Mouse (Mus musculus): ENCODE measurements around the gene Cuta.

The Cuta gene

DNA sequence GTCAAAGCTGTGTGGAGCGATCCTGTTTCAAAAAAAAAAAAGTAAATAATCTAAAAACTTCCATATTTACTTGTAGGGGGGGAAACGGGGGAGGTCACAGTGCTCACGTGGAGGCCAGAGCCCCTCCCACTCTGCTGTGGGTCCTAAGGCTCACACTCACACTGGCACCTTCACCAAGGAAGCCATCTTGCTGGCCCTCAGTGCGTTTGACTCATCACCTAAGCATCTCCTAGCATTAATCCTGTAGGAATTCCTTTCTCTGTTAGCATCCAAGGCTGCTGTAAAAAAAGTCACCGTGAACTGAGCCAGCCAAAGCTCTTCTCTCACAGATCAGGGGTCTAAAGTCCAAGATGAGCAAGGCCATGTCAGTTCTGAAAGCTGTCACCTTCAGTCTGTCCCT lies 16.9 kb upstream of the Cuta start:
- no peak for DNase-seq (ENCODE audit: low spot score in 2 of 2)

DNA sequence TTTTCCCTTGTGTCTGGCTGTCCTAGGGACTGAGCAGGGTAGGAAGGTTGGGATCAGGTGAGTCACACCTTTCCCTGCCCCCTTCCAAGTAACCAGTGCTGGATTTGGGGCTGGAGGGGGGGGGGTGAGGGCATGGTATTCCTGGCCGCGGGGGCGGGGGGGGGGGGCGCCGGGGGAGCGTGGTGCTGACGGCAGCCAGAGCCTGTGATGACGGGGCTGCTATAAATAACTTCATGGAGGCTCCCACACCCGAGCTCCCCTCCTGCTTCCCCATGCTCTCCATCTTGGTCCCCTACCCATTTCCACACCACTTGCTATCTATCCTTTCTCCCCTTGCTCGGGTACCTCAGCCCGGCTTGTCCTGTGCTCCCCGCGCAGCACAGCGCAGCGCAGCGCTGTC lies 14.4 kb upstream of the Cuta start:
- no peak for DNase-seq (ENCODE audit: low spot score in 2 of 2)

DNA sequence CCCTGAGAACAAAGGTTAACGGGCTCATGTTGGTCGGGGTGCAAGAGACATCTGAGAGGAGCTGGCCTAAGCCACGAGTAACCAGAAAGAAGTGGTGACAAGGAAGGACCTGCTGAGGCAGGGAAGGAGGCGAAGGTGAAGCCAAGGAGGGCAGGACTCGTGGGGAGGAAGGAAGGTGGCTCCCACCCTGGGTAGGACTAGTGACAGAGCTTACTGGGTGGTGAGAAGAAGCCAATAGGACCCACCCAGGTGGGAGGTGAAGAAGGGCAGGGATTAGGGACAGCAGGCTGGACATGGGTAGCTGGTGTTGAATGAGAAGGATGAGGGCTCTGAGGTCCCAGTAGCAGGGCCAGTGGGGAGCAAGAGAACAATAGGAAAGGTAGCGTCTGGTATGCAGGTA lies 13.8 kb upstream of the Cuta start:
- no peak for DNase-seq (ENCODE audit: low spot score in 2 of 2)

DNA sequence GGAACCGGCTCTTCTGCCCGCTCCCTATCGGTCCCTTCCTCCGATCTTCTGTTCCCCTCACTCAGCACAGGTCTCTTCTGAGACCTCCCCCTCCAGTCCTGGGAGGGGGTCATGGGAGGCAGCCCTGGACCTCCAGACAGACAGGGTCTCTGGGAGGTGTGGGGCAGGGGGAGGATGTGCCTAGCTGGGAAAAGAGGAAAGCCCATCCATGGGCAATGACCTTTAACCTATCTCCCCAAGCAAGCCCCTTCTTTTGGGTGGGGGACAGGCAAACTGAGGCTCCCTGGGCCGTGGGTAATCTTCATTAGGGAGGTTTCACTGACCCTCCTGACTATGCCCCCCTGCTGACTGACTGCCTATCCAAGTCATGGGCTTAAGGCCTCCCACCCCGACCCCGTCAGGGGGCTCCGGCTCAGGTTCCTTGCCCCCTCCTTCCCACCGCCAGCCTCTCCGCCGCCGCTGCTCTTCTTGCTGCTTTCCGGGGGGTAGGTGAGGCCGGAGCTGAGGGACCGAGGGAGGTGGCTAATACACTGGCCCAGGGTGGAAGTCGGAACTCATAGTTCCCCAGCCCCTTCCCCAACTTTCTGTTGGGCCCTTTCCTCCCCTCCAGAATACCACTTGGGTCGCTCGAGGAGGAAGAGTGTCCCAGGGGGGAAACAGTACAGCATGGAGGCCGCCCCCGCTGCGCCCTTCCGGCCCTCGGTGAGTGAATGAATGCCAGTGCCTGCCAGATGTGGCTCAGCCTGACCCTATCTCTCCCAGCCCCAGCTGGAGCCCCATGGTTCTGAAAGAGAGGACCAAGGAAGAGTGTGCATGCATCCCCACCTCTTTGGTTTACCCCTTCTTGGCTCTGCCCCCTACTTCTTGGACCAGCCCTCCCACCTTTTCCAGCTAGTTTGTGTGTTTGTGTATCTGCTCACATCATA lies 12.8 kb upstream of the Cuta start:
- DNase-seq (ENCODE audit: low spot score in 2 of 2) = no peak

DNA sequence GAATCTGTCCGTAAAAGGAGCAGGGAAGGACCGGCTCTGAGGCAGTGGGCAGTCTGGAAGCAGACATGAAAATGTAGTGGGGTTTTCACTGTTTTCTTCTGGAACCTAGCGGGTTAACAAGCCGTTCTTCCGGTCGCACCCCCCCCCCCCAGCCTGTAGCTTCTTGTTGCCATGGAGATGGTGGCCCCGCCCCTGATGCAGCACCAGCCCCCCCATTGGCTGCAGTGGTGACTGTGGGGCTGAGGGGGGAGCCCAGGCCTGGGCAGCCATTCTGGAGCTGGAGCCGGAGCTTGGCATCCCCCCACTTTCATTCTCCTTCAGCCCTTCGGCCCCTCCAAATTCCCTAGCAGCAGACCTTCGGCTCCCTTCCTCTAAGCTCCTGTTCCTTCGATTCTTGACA lies 12.0 kb upstream of the Cuta start:
- peak; percentile 83 to 89 for DNase-seq (ENCODE audit: low spot score in 2 of 2)

DNA sequence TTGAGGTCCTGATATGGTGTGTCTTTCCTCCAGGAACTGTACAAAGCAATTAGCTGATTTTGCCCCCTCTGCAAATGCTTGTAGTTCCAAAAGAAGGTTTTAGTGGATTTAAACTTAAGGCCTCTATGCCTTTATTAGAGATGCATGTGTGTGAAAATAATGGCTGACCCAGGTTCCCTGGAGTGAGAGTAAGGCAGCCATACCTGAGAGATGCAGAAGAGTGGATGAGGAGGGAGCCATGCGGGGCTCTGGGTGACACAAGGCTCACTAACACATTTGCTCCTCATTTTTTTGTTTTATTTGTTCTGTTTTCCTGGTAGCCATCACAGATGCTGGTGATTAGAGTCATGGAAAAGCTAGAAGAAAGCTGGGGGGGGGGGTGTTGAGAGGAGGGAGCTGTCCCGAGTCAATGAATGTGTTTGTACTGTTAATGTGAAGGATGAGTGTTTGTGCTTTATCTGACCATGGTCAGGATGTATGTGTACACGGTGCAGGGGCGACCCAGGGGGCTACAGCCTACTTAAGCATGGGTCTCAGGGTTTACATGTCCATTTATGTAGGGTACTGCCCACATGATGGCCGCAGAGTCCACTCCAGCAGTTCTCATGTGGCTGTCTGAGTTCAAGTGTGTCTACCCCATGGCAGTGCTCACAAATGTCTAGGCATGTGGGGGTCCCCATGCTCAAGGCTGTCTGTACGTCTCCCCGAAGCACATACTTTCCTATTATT lies 11.4 kb upstream of the Cuta start:
- DNase-seq (ENCODE audit: low spot score in 2 of 2) = no peak

DNA sequence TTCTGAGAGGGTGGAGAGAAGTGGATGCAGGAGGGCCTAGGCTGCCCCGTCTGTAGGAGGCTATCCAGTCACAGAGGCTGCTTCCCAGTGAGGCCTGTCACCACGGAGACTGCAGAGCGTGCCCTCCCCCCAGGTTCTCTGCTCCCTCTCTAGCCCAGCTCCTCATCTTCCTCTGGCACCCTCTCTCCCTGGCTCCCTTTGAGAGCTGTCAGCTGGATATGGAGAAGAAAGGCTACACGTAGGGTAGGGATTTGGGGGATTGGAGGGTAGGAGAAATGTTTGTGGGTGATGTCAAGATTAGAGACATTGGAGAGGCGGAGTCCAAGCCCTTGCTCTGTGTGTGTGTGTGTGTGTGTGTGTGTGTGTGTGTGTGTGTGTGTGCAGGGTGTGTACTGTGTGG lies 10.5 kb upstream of the Cuta start:
- DNase-seq (ENCODE audit: low spot score in 2 of 2) = no peak

DNA sequence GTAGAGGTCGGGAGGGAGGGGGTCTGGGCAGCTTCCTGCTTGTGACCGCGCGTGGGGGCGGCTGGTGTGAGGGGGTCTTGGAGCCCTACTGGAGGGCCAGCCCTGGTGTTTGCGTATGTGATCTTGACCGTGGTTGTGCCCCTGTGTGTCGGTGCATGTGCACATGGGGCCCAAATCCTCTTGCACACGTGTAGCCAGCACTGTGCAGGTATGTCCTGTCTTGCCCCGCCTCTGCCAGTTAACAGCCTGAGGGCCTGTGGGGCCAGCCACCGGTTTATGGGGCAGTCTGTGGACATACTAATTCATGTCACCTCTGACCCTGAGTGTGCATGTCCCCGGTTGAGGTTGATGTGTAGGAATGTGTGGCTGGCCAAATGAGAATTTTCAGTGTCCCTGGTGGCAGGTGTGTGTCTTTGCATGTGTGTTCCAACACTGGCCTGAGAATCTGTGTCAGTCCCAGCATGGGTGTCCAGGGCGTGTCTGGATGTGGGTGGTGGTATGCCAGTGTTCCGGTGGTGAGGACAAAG lies 9.7 kb upstream of the Cuta start:
- no peak for DNase-seq (ENCODE audit: low spot score in 2 of 2)

DNA sequence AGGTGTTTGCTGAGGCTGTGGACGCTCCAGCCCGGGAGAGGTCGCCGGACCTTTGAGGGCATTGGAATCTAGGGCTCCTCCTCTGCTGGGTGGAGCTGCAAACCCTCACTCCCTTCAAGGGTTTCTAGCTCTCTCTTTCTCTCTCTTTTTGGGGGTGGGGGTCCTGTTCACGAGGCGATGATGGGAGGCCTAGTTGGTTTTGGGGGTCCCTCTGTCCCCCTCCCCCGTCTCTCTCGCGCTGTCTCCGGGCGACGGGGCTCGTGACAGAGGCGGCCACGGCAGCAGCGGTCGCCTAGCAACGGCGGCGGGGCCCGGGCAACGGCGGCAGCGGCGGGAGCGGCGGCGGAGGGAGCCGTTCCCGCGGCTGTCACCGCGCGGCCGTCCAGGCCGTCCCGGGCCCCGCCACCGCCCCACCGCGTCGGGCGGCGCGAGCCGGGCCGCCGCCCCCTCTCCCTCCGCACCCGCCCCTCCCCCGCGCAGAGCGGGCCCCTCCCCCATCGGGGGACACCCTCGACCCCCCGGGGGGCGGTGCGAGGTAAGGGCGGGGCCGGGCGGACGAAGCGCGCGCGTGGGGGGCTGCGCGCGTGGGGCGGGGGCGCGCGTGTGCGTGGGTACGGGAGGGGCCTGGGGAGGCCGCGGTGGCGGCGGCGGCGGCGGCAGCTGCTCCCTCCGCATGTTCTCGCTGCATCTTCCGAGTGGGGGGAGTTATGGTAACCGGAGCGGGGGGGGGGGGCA lies 9.1 kb upstream of the Cuta start:
- peak in 1 of 2 experiments; percentile 65 for DNase-seq (ENCODE audit: low spot score in 2 of 2)

DNA sequence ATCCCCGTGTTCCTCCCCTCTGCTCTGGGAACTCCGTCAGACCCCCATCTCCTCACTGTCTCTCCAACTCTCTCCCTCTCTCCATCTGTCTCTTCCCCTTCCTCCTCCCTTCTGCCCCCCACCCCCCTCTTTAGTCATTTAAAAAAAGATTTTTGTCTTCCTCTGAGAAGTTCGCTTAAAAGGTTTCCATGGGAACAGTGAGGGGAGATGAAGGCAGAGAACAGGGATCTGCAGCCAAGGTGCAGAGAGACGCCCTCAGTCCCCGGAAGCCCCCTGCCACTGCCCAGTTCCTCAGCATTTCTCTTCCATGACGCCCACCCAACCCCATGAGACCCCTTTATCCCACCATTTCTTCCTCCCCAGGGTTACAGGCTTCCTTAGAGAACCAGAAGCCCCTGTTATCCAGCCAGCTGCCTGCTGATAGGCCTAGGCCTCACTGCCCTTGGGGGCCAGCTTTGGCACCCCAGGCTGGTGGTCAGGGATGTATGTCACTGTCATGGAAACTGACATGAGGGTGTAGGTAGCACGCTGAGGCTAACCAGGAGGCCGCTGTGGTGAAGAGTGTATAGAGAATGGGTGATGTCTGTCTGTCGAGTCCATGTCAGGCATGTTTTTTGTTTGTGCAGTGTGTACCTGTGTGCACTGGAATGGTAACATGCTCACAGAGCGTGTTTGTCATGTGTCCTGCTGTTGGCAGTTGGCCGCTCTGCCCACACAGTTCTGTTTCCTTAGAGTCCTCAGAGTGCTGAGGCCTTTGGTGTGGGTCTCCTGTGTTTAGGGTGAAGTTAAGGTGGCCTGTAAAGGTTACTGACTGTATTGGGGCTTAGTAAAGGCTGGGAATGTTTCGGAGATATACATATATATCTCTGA lies 8.1 kb upstream of the Cuta start:
- DNase-seq (ENCODE audit: low spot score in 2 of 2) = peak in 1 of 2 experiments; percentile 24

DNA sequence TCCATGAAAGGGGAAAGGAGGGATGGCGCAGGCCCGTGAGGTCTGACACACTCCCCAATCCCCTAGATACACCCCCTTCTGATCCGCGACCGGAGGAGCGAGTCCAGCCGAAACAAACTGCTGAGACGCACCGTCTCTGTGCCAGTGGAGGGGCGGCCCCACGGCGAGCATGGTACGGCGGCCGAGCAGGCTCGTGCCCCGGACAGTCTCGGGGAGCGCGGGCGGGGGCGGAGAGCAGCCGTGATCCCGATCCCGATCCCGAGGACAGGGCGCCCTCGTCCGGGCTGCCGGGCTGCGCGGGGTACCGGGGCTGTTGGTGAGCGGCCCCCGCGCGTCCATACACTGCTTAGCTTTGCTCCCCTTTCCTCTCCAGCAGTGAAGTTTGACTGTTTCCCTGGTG lies 7.2 kb upstream of the Cuta start:
- peak in 1 of 2 experiments; percentile 72 for DNase-seq (ENCODE audit: low spot score in 2 of 2)

DNA sequence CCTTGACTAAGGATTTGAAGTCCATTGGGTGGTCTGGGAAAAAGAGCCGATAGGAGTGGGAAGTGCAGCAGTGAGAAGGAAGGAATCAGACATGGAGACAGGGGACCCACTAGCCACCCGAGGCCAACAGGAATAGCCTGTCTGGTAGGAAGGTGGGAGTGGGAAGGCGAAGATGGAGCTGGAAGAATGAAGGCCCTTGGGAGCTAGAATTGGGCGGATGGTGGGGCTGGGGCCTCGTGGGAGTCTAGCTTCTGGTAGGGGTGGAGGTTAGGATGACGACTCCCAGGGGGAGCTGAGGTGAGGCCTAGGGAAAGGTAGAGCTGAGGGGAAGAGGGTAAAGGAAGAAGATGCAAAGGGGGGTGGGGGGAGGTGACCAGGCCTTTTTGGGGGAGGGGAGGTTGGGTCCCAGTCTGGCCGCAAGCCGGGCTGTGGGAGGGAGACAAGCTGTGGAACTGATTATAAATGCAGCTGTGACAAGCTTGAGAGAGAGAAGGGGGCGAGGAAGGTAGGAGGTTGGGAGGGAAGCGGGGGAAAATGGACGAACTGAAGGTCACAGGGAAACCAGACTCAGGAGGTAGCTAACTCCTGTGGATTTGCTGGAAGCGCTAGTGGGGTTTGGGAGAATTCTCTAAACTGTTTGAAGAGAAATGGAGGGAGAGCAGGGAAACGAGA lies 6.6 kb upstream of the Cuta start:
- DNase-seq (ENCODE audit: low spot score in 2 of 2) = peak in 1 of 2 experiments; percentile 18

DNA sequence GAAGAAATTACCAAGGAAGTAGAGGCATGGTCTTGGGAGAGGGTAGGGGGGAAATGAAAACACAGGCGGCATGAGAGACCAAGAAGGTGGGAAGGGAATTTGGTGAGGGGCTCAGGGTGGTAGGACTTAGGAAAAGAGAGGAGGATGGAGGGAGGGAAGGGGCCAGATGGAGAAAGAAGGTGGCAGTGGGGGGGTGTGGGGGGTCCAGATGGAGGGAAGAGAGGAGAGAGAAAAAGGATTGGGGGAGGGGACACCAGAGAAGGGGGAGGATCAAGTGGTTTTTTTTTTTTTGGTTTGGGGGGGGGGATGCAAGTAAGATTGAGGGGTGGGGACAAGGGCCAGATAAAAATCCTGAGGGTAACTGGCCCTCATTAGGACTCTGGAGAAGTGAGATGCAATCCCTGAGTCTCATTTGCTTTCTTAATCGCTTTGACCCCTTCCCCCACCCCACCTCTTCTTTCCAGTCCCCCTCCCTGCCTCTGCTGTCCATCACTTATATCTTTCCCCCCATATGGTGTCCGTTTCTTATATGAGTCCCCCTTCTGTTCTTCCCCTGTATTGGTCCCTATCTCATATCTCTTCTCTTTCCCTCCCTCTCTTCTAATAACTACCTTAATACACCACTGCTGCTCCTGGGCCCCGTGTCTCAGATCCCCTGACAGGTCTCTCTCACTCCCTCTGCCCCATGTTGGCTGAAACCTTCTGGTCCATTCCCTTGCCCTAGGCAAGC lies 2.6 kb upstream of the Cuta start:
- DNase-seq (ENCODE audit: low spot score in 2 of 2) = no peak

DNA sequence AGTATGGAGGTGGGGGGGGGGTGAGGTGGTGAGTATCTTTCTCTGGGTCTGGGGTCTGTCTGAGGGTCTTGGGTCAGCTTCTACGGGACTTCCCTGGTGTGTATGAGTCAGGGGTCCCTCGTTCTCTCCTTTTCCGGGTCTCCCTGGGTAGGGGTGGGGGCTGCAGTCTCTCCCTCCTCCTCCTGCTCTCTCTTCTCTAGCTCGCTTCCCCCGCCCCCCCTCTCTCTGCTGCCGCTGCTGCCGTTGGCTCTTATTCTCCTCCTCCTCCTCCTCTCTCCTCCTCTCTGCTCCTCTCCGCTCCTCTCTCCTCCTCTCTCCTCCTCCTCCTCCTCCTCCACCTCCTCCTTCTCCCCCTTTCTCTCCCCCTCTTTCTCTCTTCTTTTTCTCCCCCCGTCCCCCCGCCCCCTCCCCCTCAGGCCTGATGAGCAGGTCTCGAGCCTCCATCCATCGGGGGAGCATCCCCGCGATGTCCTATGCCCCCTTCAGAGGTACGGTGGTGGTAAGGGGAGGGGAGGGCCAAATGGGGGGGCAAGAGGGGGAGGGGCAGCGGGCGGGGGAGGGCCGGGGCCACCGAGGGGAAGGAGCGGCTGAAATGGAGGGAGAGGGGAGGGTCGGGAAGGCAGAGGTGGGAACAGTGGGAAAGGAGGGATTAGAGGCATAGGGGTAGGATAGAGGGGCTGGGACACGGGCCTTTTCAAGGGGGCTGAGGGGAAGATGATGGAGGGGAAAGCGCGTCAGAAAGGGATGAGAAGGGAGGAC lies 1.8 kb upstream of the Cuta start, which contains the start of gene Syngap1:
Gene Syngap1, plus strand, starts transcription at position 223 of the 759 bp plus-strand sequence.
- peak in 1 of 2 experiments; percentile 70 for DNase-seq (ENCODE audit: low spot score in 2 of 2)

DNA sequence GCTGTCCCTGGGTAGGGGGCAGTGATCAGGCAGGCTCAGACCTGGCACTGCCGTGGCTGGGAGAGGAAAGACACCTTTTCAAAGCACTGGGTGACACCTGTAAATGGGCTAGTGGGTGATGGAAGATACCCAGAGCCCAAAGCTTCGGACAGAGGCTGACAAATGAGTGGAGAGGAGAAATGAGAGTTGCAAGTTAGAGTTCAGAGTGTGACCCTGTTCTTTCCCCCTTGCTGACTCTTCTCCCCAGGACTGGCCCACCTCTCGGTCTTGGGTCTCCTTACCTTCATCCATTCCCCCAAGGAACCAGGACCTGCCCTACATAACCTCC lies 568 bp upstream of the Cuta start:
- DNase-seq (ENCODE audit: low spot score in 2 of 2) = no peak

DNA sequence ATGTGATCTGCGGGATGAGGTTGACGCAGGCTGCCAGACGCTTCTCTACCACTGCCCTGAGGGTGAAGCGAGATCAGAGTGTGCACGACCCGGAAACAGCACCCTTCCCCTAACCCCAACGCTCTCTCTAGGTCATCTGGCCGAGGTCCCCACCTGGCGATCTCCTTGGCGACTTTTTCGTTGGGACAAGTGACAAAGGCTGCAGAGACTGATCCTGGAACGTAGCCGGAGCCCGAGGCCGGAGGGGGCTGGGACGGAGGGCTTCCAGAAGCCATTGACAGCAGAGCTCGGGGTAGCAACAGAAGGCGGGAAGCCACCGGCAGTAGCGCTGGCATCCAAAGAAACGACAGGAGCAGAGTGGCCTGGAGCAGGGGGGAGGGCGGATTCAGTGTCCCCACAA lies 638 bp downstream of the Cuta start:
- peak in 1 of 2 experiments; percentile 45 for DNase-seq (ENCODE audit: low spot score in 2 of 2)

DNA sequence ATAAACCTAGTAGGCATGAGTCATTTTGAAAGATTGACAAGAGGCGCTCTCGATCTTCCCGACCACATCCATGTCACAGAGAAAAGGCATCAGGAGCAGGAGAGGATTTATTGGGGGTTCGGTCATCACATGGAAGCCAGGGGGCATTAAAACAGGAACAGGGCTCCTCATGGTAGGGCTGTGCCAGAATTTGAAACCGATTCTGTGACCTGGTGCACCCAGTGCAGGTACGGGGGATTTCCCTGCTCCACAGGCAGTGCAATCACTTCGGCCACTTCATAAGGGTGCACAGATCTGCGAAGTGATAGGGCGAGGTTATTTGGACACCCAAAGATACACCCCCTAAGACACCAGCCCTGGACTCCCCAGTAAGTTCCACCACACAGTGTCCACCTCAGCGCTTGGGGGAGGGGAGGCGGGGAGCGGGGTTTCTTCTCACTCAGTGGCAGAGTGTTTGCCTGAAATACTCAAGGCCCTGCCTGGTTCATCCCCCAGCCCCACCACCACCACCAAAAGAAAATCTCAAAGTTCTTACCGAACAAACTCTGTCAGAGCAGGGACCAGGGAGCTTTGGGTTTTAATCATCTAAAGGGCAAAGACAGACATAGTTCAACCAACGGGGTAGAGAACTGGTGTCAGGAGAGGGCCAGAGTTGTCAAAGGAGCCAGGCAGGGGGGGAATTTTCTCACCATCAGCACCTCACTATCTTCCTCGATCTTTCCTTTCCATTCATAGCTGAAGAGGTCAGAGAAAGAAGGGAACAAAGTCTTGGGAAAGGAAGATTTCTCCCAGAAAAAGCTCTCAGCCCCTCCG lies 1.3 kb downstream of the Cuta start:
- DNase-seq (ENCODE audit: low spot score in 2 of 2) = no peak
